ENCODE assay signal across 1 mouse cellular context in genomic region chr6:53929858-53930257, GRCm38 (mm10).
TF ChIP-seq lines count a peak whose summit lies in the region.

No protein-coding gene starts in this region.

TF ChIP-seq in CH12.LX, 34 proteins besides CTCF, POLR2A, EP300 and RAD21:
- no peak for TF ChIP-seq JUND (conservative IDR thresholded peaks at IDR 0.05; ENCODE audit: low read depth, low read length)
- no peak for TF ChIP-seq ZNF384 (IDR thresholded peaks at IDR 0.05; ENCODE audit: low read depth, low read length)
- no peak for TF ChIP-seq SMC3 (IDR thresholded peaks at IDR 0.05; ENCODE audit: low read depth, low read length)
- no peak for TF ChIP-seq USF1 (IDR thresholded peaks at IDR 0.05; ENCODE audit: low read depth, low read length)
- no peak for TF ChIP-seq NRF1 (IDR thresholded peaks at IDR 0.05; ENCODE audit: low read depth, low read length)
- no peak for TF ChIP-seq CHD2 (IDR thresholded peaks at IDR 0.05; ENCODE audit: low read length)
- TF ChIP-seq ELF1 (IDR thresholded peaks at IDR 0.05; ENCODE audit: low read depth, low read length) = no peak
- no peak for TF ChIP-seq IRF4 (IDR thresholded peaks at IDR 0.05; ENCODE audit: low read depth, low read length)
- TF ChIP-seq BHLHE40 (IDR thresholded peaks at IDR 0.05; ENCODE audit: low read depth, low read length) = no peak
- no peak for TF ChIP-seq POLR2AphosphoS2 (IDR thresholded peaks at IDR 0.05; ENCODE audit: low read depth, low read length)
- no peak for TF ChIP-seq PAX5 (IDR thresholded peaks at IDR 0.05; ENCODE audit: low read length)
- no peak for TF ChIP-seq ZC3H11A (IDR thresholded peaks at IDR 0.05; ENCODE audit: low read depth, low read length)
- no peak for TF ChIP-seq MAFK (IDR thresholded peaks at IDR 0.05; ENCODE audit: insufficient replicate concordance, low read length)
- no peak for TF ChIP-seq USF2 (conservative IDR thresholded peaks at IDR 0.05; ENCODE audit: low read depth, low read length)
- TF ChIP-seq ZKSCAN1 (IDR thresholded peaks at IDR 0.05; ENCODE audit: borderline replicate concordance, low read depth, low read length) = no peak
